Mouse (Mus musculus) G1E (cell line): ENCODE results near the gene Adam10.

Experiments used
- CTCF ChIP-seq: IDR thresholded peaks from 2 replicates; pipeline ENCODE4 v1.5.1; 2012; ENCODE audit warnings: low read depth, low read length, inconsistent platforms, mixed read lengths
- GATA1 ChIP-seq: IDR thresholded peaks from 2 replicates; pipeline ENCODE4 v1.6.1; 2012; ENCODE audit warnings: borderline replicate concordance, low read length, inconsistent platforms, mixed read lengths
- GATA2 ChIP-seq: IDR thresholded peaks from 2 replicates; pipeline ENCODE4 v1.6.1; 2012; ENCODE audit warnings: low read depth, low read length, inconsistent platforms, borderline replicate concordance
- POLR2AphosphoS5 ChIP-seq: IDR thresholded peaks from 2 replicates; pipeline ENCODE4 v1.6.1; 2012; ENCODE audit warnings: low read depth, low read length, inconsistent platforms; ENCODE audit not compliant: insufficient replicate concordance
- TAL1 ChIP-seq: conservative IDR thresholded peaks from 2 replicates; pipeline ENCODE4 v1.6.1; 2012; ENCODE audit warnings: low read depth, low read length, inconsistent platforms, mixed read lengths

DNA sequence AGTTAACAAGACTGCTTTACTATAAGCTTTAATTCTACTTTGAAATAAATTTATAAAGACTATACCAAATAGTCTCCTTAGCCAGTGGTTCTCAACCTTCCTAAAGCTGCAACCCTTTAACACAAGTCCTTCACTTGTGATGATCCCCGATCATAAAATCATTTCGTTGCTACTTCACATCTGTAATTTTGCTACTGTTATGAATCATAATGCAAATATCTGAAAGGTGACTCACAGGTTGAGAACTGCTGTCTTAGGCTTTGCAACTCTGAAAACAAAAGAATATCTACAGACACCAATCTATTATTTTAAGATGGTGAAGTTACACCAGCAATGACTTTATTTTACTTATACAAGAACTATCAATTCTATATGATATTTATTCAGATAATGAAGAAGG, 42.0 kb upstream of the Adam10 start:
- TF ChIP-seq CTCF (no peak), TAL1 (no peak), GATA1 (no peak), GATA2 (no peak), POLR2AphosphoS5 (no peak)
